Mouse (Mus musculus): ENCODE measurements around the gene Acly.

Acly gene

DNA sequence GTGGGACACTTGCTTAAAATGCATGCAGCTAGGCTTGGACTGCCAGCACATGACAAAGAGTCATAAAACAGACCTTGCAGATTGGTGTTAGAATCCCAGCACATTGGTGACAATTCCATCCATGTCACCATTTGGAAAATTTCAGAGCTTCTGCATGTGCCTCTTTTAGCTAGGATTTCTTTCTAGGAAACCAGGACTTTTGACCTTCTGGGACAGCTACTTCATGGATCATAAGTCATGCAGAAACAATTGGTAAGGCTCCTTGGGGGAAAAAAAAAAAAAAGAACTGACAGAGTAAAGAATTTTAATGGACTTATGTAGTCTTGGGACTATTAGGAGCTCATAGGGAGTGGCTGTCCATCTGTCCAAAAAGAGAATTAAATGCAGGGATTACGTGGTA, 89.9 kb downstream of the Acly start:
- DNase-seq = no peak

DNA sequence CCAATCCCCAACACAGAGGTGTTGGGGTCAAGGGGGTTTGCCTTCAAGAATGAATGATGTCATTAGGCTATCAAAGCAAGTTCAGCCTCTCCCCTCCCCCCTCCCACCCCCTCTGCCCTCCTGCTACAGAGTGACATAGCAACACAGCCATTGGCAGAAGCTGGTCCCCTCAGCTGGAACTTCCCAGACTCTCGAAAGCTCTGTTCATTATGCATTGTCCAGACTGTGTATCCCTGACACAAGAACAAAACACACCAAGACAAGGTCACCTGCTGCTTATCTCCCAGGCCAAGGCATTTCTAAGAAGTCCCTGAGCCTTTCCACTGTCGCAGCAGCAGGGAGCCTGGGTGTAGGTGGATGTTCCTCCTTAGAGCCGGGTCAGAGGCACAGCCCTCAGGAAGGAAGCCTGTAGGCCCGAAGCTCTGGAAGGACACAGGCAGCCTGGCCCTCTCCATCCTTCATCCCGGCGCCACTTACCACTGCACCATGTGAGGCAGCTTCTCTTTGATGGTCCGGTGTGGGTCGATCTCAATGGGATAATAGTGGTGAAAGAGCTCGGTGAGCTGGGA, 92.0 kb downstream of the Acly start:
- DNase-seq = no peak

DNA sequence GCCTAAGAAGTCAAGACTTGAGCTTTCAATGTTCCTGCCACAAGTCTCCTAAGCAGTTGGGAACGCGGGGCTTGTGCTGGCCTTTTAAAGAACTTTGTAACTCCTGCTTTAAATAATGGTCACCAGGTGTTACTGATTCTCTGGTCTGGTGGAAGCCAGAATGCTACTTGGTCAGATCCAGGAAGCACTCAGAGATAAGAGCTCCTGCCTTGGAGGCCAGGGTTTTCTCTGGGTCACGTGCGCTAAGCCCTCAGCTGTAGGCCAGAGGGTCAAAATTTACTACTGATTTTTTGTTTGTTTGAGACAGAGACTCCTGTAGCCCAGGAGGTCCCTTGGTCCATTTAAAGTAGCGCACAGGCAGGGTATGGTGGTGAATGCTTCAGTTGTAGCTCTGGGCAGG, 95.8 kb downstream of the Acly start:
- no peak for DNase-seq

DNA sequence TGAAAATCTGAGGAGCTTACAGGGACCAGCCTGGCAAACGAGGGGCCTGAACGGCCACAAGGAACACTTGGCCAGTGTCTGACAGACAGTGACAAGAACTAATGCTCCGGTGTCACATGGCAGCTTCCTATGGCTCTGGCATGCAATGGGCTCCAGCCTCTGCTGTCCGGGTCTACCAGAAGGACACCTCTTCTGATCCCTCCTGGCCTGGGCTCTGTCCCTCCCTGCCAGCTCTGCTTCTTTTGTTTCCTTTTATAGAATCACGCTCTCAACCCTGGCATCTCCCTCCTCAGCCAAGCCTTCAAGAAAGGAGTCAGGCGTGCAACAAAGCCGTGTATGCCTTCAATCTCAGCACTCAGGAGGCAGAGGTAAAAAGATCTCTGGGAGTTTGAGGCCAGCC, 97.7 kb downstream of the Acly start:
- DNase-seq = no peak

DNA sequence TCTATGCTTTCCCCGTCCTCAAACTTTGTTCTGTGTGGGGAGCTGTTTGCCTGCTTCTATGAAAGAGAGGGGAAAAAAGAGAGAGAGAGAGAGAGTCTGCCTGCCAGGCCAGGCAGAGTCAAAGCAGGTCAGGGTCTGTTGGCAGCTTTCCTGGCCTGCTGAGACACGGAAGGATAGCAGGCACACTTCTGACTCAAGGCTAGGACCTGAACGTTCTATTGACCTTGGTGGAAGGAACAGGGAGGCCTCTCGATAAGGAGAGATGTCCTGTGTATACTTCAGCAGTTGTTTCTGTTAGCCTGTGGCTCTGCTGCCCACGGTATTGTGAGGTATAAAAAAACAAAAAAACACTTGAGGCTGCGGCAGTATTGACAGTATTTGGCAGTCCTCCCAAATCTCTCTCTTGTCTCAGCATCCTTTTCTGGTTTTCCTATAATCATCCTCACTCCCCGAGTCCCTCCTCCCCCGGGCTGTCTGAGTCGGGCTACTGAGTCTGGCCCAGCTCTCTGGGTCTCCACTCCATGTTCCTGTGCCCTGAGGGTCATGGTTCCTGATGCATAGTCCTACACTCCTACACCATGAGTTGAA, 99.1 kb downstream of the Acly start:
- no peak for DNase-seq

DNA sequence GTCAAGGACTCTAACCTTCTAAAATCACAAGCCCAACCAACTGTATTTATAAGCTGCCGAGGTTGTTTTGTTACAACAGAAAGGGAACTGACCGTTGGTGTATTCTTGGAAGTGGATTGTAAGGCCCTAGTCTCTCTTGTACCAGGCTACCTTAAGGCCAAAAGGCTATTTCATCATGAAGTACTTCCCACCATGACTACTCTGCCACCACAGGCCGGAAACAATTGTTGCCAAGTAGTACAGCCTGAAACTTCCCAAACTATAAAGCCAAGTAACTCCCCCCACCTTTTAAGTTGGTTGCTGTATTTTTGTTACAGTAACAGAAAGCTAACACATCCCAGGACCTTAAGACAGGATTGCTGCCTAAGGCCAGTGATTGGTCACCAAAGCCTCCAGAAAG, 101.0 kb downstream of the Acly start:
- DNase-seq = no peak
